Mouse (Mus musculus) natural killer cell, adult 2 months (primary cell): ENCODE measurements around the gene Ccr5.
A peak's percentile ranks its signal among the peaks of the same experiment; 100 is the strongest.
"Not testable (repeated sequence)": the region's sequence is repeated elsewhere in the genome, so short reads cannot be mapped to it uniquely, and the experiment has no call there.

Experiments
- DNase-seq, 2 experiments: peaks; one replicate each; pipeline ENCODE4 v3.0.0; 2022; ENCODE audit warnings: low spot score in 2 of 2

Gene Ccr5

DNA sequence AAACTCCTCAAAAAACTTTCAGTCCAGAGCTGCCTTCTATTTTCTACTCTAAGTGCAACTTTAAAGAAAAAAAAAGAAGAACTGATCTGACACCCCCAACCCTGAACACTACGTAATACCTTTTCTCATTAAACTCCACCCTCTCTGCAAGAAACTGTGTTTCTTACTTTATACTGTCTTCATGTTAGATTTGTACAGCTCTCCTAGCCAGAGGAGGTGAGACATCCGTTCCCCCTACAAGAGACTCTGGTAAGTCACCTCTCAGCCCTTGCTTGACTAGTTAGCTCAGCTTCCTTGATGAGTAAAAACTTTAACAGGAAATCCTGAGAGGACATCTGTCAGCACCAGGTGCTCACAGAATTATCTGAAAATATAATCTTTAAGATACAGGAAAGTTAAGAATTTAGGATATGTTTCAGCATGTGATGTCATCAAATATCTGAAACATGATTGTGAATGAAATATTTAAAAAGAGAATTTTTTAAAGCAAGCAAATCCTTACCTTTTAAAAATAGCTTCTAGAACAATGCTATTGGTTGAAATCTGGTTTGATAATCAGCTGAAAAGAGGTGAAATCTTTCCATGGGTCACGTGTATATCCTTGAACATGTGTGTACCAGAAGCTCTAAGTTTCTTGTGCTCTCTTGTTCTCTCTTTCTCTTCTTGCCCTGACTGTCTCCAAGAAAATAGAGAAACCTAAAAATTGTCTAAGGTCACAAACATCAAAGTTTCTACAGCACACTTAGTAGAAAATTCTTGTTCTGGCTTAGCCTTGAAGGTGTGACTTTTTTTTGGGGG is at the start of gene Ccr5:
Gene Ccr5, plus strand, starts transcription at position 157 of the 798 bp plus-strand sequence.
- peak; percentile 64 to 75 for DNase-seq

- no peak for DNase-seq
These were observed 41.5 kb upstream of the Ccr5 start for GRCm38 (mm10) chr9:124079803-124080202.

GRCm38 (mm10) chr9:124080471-124080870 is 40.9 kb upstream of the Ccr5 start:
- not testable (repeated sequence) for DNase-seq

GRCm38 (mm10) chr9:124090441-124090840 is 30.9 kb upstream of the Ccr5 start:
- no peak for DNase-seq

- no peak for DNase-seq
These were observed 22.2 kb upstream of the Ccr5 start for GRCm38 (mm10) chr9:124099127-124099526.

- no peak for DNase-seq
These were observed 21.0 kb upstream of the Ccr5 start for GRCm38 (mm10) chr9:124100357-124100756.

- DNase-seq: no peak
These were observed 19.6 kb upstream of the Ccr5 start, which contains the start of gene Ccr2 for GRCm38 (mm10) chr9:124101723-124102122. Gene Ccr2 (plus strand): TSS chr9:124101950.

- DNase-seq: no peak
These were observed 18.1 kb upstream of the Ccr5 start for GRCm38 (mm10) chr9:124103199-124103598.

GRCm38 (mm10) chr9:124105196-124105595 is 16.1 kb upstream of the Ccr5 start:
- no peak for DNase-seq

GRCm38 (mm10) chr9:124107232-124107631 is 14.1 kb upstream of the Ccr5 start:
- no peak for DNase-seq

DNA sequence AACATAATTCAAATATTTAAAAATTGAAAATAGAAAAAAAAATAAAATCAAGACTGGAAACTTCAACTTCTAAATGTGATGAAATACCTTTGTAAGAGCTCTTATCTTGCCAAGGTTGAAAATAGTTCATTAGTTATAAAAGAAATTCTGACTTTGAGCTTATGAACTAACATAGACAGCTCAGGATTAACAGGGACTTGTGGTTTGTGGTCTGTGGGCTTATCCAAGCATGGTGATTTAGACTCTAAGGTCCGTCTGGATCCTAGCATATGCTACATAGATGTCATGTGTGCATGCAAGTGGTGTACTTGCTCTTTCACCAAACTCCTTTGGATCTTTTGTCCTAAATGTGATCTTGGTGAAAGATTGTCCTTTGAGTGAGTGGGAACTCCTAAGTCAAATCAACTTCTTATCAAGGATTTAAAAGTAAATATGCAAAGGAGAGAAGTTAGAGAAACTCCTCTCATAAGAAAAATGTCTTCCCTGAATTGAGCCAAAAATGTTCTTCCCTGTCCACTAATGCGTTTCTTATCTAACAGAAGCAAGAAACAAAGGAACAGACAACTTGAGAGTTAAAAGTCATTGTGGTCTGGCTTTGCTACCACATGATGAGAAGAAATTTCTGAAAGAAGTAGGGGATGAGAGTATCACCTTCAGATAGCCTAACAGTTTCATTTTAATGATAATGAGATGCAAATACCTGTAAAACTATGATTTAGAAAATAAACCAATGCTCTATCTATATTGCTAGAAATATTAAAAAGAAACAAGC is 12.8 kb upstream of the Ccr5 start:
- DNase-seq: no peak

GRCm38 (mm10) chr9:124111997-124112396 is 9.3 kb upstream of the Ccr5 start:
- DNase-seq: no peak

DNA sequence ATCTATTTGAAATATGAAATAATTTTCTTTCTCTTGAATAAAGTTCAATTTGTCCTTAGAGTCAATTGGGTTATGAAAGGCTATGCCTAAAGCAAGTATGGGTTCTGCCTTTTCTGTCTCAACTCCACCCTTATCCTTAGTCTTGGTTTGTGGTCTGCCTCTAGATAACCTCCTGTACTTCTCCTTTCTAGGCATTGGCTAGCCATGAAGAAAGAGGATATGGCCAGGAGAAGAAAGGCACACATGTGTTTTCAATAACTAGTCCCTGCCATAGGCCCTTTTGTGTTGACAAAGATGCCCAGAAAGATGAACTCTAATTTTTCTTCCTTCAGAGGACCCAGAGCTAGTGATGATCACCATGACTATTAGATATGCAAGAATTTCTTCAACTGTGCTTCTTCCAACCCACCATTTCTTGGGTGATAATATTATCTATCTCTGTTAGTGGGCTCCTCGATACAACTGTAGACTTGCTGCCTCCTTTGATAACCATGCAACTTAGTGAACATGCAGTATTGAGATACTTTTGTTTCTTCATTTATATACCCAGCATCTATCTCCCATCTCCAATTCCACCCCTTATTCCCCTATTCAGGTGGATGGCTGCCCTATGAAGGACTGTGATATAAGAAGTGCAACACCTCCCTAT is 8.6 kb upstream of the Ccr5 start:
- DNase-seq: no peak

DNA sequence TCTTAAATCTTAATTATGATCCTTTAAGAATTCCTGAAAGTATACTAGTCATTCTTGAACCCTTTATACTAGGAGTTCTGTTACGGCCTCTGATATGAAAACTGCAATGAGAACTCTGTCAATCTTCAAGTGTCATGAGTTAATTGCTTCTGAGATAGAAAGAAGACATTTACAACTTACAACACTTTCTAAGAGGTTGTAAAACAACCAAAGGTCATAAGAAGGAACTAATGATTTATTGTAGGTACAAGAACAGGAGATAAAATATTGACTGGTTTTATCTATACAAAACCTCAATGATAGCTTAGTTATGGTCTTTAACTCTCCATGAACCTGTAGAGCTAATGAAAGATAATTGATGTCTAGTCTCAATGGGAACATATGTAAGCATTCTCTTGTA is 7.6 kb upstream of the Ccr5 start:
- DNase-seq: no peak

GRCm38 (mm10) chr9:124118489-124118888 is 2.9 kb upstream of the Ccr5 start:
- DNase-seq: peak; percentile 52 to 69

DNA sequence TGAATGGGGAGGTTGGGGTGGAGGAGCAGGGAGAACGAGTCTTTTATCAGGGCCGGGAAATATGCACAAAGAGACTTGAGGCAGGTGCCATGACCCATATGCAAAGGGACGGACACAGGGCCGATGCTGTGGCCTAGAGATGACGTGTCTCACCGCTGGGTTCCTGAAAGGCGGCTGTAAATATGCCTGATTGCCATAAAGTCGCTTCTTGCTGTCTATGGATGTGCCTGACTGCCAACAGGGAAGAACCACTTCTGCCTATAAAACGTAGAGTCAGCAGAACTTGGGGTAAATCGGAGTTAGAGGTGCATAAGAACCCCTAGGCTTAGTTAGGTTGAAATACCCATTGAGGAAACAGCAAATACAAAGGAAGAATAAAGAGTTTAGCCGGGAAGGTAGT is 4.2 kb downstream of the Ccr5 start:
- DNase-seq: peak in 1 of 2 experiments; percentile 52

DNA sequence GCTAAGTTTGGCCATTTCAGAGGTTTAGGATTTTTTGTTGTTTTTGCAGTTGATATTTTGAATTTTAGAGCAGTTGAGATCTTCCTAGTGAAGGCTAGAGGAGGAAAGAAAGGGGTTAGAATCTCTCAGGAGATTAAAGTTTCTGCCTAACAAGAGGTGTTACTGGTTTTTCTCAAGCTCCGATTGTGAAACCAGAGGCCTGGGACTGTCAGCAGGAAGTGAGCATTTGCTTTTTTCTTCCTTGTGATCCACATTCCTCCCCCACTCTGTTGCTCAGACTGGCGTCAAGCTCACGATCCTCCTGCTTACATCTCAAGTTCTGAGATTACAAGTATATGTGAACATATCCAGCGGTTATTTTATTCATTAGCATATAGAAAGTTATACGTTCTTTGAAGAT is 5.0 kb downstream of the Ccr5 start:
- no peak for DNase-seq

- DNase-seq: no peak
These were observed 6.1 kb downstream of the Ccr5 start for GRCm38 (mm10) chr9:124127412-124127811.

- peak; percentile 53 to 63 for DNase-seq
These were observed 7.0 kb downstream of the Ccr5 start for GRCm38 (mm10) chr9:124128379-124128778.

DNA sequence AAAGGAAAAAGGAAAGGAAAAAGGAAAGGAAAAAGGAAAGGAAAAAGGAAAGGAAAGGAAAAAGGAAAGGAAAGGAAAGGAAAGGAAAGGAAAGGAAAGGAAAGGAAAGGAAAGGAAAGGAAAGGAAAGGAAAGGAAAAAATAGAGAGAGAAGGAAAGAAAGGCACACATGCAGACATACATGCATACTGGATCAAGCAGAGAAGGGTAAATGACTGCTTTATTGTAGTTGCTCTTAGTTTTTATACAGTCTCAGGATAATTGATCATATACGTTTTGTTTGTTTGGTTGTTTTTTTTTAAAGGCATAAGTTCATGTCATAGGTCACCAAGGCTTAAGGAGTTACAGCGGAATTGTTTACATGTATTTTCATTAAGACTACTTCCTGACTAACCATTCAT is 11.6 kb downstream of the Ccr5 start:
- not testable (repeated sequence) for DNase-seq

- DNase-seq: not testable (repeated sequence)
These were observed 13.6 kb downstream of the Ccr5 start for GRCm38 (mm10) chr9:124134919-124135318.

DNA sequence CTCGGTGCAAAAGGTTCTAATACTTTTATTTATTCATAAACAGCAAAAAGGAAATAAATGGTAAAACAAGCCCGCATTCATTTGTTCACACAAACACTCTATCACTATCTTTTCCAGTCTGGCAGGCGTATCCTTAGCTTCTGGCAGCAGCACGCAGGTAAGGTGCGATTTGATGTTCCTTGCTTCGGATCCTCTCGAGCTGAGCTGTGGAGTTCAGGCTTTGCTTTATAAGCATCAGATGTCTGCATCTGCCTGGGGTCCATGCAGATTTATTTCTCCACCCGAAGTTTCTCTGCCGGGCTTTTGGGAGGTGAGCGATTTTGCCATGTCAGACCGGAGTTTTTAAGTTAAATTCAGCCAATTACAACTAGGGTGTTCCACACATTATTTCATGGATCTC is 16.3 kb downstream of the Ccr5 start:
- DNase-seq: no peak
